Mouse (Mus musculus) induced T-regulatory cell, adult 2 months (primary cell): ENCODE data around the gene Dnaaf2.
A peak's percentile ranks its signal among the peaks of the same experiment; 100 is the strongest.

Experiments
- DNase-seq: peaks from one replicate; pipeline ENCODE4 v3.0.0-alpha.2; 2012; ENCODE audit warnings: low read depth

Gene Dnaaf2

GRCm38 (mm10) chr12:69198164-69198535, at the start of gene Dnaaf2:
Gene Dnaaf2 (minus strand): TSS chr12:69198429.
- peak; percentile 77 for DNase-seq

GRCm38 (mm10) chr12:69241771-69242431, 43.7 kb upstream of the Dnaaf2 start:
- peak; percentile 79 for DNase-seq

GRCm38 (mm10) chr12:69241405-69241770, 43.2 kb upstream of the Dnaaf2 start:
- DNase-seq: no peak

- no peak for DNase-seq
Observed at GRCm38 (mm10) chr12:69240876-69241275, 42.6 kb upstream of the Dnaaf2 start, which contains the start of gene Klhdc1. Gene Klhdc1 (plus strand): TSS chr12:69241176.

GRCm38 (mm10) chr12:69238284-69238683, 40.1 kb upstream of the Dnaaf2 start:
- no peak for DNase-seq

GRCm38 (mm10) chr12:69235782-69236181, 37.6 kb upstream of the Dnaaf2 start:
- DNase-seq: no peak

GRCm38 (mm10) chr12:69229251-69229650, 31.0 kb upstream of the Dnaaf2 start:
- peak; percentile 79 for DNase-seq

GRCm38 (mm10) chr12:69227776-69228466, 29.7 kb upstream of the Dnaaf2 start, which contains the start of gene Pole2:
Gene Pole2 (minus strand): TSS chr12:69228195.
- peak; percentile 91 for DNase-seq

- DNase-seq: no peak
Observed at GRCm38 (mm10) chr12:69220613-69221277, 22.5 kb upstream of the Dnaaf2 start.

- DNase-seq: no peak
Observed at GRCm38 (mm10) chr12:69216587-69216986, 18.4 kb upstream of the Dnaaf2 start.

GRCm38 (mm10) chr12:69215000-69215785, 17.0 kb upstream of the Dnaaf2 start:
- no peak for DNase-seq

- DNase-seq: no peak
Observed at GRCm38 (mm10) chr12:69214393-69214792, 16.2 kb upstream of the Dnaaf2 start.

- DNase-seq: no peak
Observed at GRCm38 (mm10) chr12:69213186-69213777, 15.1 kb upstream of the Dnaaf2 start.

- DNase-seq: no peak
Observed at GRCm38 (mm10) chr12:69211057-69211456, 12.8 kb upstream of the Dnaaf2 start.

GRCm38 (mm10) chr12:69210056-69210979, 12.1 kb upstream of the Dnaaf2 start:
- DNase-seq: no peak

- peak; percentile 44 for DNase-seq
Observed at GRCm38 (mm10) chr12:69208520-69208919, 10.3 kb upstream of the Dnaaf2 start.

- no peak for DNase-seq
Observed at GRCm38 (mm10) chr12:69207926-69208325, 9.7 kb upstream of the Dnaaf2 start.

GRCm38 (mm10) chr12:69207396-69207795, 9.2 kb upstream of the Dnaaf2 start:
- DNase-seq: no peak

GRCm38 (mm10) chr12:69204052-69204833, 6.0 kb upstream of the Dnaaf2 start, which contains the start of gene Gm49384:
Gene Gm49384 (minus strand): TSS chr12:69204267.
- peak; percentile 70 for DNase-seq

- no peak for DNase-seq
Observed at GRCm38 (mm10) chr12:69198985-69199384, 756 bp upstream of the Dnaaf2 start.
